Mouse (Mus musculus): Measurements from ENCODE around the gene Emid1.

Emid1 gene

DNA sequence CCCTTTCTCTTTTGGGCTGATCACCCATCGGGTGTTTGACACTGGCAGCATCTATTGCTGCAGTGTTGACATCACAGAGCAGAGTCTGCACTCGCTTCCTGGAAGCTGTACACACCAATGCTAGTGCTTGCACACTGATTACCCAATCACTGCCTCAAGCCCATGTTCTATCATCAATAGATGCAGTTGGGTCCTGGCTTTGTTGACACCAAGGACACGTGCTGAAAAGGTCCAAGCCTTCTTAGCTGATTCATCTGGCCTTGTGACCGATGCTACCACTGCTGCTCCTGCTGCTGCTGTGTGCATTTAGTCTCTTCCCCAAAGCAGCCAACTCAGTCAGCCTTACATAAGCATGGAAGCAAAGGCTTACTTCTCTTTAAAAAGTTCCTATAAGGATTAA, 36.1 kb upstream of the Emid1 start:
- H3K9me3 ChIP-seq (ENCODE audit: low read length), result no peaks in the 10 kb centered on the region
- peaks cover 2% of the 10 kb centered on the region for H3K36me3 ChIP-seq (ENCODE audit: insufficient read depth, low read length)
- H3K4me3 ChIP-seq (replicated peaks; ENCODE audit: low read length), result no peak overlapping the region
- H3K27me3 ChIP-seq (ENCODE audit: insufficient read depth, low read length), result no peaks in the 10 kb centered on the region
- peaks cover 21% of the 10 kb centered on the region for H3K4me1 ChIP-seq (replicated peaks; ENCODE audit: low read depth, low read length)
- no peak for TF ChIP-seq CTCF (conservative IDR thresholded peaks at IDR 0.05; ENCODE audit: low read length)
- TF ChIP-seq NANOG (IDR thresholded peaks at IDR 0.05; ENCODE audit: borderline replicate concordance, low read length), result no peak

DNA sequence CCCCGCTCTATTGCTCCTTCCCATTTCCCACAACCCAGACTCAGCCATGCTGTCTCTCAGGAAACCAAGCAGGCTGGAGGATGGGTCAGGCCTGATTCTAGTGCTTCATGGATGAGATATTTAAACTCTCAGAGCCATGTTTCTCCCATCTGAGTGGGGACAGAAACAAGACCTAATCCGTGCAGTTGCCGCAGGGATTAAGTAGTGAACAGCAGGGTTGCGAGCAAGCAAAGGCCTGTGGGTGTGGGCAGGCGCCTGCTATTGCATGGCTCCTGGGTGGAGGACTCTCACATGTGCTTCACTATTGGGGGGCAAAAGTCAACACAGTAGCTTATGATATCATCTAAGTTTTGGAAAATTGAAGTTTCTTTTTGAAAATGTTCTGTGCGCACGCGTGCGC, 32.8 kb upstream of the Emid1 start:
- Histone ChIP-seq H3K4me1 (replicated peaks; ENCODE audit: low read depth, low read length) (peaks cover 18% of the 10 kb centered on the region), H3K27me3 (ENCODE audit: insufficient read depth, low read length) (no peaks in the 10 kb centered on the region), H3K36me3 (ENCODE audit: insufficient read depth, low read length) (no peaks in the 10 kb centered on the region), H3K4me3 (replicated peaks; ENCODE audit: low read length) (no peak overlapping the region), H3K9me3 (ENCODE audit: low read length) (no peaks in the 10 kb centered on the region)
- TF ChIP-seq POU5F1 (IDR thresholded peaks at IDR 0.05; ENCODE audit: borderline replicate concordance, low read length) (no peak), CTCF (conservative IDR thresholded peaks at IDR 0.05; ENCODE audit: low read length) (no peak), NANOG (IDR thresholded peaks at IDR 0.05; ENCODE audit: borderline replicate concordance, low read length) (no peak)

DNA sequence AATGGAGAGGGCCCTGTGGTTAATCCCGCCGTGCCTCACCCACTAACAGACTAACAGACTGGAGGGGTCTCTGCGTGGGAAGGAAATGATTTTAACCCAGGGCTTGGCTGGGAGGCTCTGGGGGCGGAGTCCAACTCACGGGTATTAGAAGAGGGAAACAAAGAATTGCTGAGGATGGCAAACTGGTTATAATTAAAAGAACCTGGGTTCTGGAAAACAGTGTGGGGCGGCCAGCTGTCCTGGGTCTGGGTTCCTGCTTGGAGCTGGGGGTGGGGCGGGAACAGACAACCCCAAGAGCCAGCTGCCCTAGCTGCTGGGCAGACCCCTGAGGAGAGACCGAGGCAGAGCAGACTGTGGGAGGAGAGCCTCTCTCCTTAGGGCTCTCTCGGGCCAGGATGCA, 32.2 kb upstream of the Emid1 start:
- Histone ChIP-seq H3K4me1 (replicated peaks; ENCODE audit: low read depth, low read length) (peaks cover 21% of the 10 kb centered on the region), H3K27me3 (ENCODE audit: insufficient read depth, low read length) (no peaks in the 10 kb centered on the region), H3K36me3 (ENCODE audit: insufficient read depth, low read length) (no peaks in the 10 kb centered on the region), H3K4me3 (replicated peaks; ENCODE audit: low read length) (peak overlapping the region; percentile 63), H3K9me3 (ENCODE audit: low read length) (no peaks in the 10 kb centered on the region)
- TF ChIP-seq NANOG (IDR thresholded peaks at IDR 0.05; ENCODE audit: borderline replicate concordance, low read length) (no peak), POU5F1 (IDR thresholded peaks at IDR 0.05; ENCODE audit: borderline replicate concordance, low read length) (no peak), CTCF (conservative IDR thresholded peaks at IDR 0.05; ENCODE audit: low read length) (no peak)

DNA sequence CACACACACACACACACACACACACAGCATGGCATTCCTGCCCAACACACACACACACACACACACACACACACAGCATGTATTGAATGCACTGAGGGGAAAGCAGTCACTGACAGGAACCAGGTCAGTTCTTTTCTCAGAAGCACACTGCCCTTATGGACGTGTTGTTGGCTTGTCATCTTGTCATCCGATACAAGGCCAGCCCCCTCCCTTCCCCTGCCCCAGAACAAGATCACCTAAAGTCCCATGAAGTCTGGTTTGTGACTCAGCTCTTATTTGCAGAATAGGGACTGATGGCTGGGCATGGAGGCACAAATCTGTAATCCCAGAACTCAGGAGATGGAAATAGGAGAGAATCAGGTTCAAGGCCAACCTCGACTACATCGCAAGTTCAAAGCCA, 30.8 kb upstream of the Emid1 start:
- Histone ChIP-seq H3K36me3 (ENCODE audit: insufficient read depth, low read length) (no peaks in the 10 kb centered on the region), H3K4me3 (replicated peaks; ENCODE audit: low read length) (no peak overlapping the region), H3K4me1 (replicated peaks; ENCODE audit: low read depth, low read length) (peaks cover 31% of the 10 kb centered on the region), H3K27me3 (ENCODE audit: insufficient read depth, low read length) (no peaks in the 10 kb centered on the region), H3K9me3 (ENCODE audit: low read length) (no peaks in the 10 kb centered on the region)
- no peak for TF ChIP-seq CTCF (conservative IDR thresholded peaks at IDR 0.05; ENCODE audit: low read length)
- TF ChIP-seq POU5F1 (IDR thresholded peaks at IDR 0.05; ENCODE audit: borderline replicate concordance, low read length), result no peak
- TF ChIP-seq NANOG (IDR thresholded peaks at IDR 0.05; ENCODE audit: borderline replicate concordance, low read length), result no peak

DNA sequence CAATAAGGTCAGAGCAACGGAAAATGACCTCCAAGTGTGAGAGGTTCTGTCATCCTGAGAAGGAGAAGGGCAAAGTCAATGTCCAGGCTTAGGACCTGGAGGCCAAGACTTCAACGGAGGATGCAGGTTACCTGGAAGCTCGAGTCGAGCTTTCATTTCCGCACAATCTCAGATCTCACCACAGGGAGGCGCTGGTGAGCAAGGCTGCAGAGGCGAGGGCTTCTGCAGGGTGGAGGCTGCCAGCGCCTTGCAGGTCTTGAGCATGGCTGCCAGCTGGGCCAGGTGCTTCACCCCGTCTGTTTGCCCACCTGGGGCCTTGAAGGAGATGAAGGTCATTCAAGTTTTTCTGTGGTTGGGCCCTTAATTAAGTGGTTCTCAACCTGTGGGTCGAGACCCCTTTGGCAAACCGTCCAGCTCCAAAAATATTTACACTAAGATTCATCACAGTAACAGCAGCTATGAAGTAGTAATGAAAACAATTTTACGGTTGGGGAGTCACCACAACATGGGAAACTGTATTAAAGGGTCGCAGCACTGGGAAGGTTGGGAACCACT, 29.9 kb upstream of the Emid1 start:
- Histone ChIP-seq H3K4me1 (replicated peaks; ENCODE audit: low read depth, low read length) (peaks cover 34% of the 10 kb centered on the region), H3K4me3 (replicated peaks; ENCODE audit: low read length) (no peak overlapping the region), H3K36me3 (ENCODE audit: insufficient read depth, low read length) (no peaks in the 10 kb centered on the region), H3K9me3 (ENCODE audit: low read length) (no peaks in the 10 kb centered on the region), H3K27me3 (ENCODE audit: insufficient read depth, low read length) (no peaks in the 10 kb centered on the region)
- peak; percentile 93 for TF ChIP-seq CTCF (conservative IDR thresholded peaks at IDR 0.05; ENCODE audit: low read length)
- TF ChIP-seq NANOG (IDR thresholded peaks at IDR 0.05; ENCODE audit: borderline replicate concordance, low read length), result no peak
- no peak for TF ChIP-seq POU5F1 (IDR thresholded peaks at IDR 0.05; ENCODE audit: borderline replicate concordance, low read length)

DNA sequence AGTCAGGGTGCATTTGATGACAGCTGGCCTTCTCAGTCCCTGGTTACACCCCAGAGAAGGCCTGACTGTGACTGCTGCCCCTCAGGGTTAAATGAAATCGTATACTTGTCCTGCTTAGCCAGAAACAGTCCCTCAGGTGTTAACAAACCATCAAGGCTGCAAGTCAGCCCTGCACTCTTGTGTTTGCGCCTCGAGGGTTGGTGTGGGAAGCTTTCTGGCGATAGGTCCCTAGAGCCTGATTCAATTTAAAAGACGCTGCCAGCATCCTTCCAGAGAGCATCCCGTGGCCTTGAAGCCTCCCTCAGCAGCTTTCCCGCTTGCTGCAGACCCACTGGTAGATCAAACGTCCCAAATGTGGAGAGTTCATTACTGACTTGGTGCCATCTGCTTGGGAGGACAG, 27.3 kb upstream of the Emid1 start:
- Histone ChIP-seq H3K4me1 (replicated peaks; ENCODE audit: low read depth, low read length) (peaks cover 30% of the 10 kb centered on the region), H3K36me3 (ENCODE audit: insufficient read depth, low read length) (no peaks in the 10 kb centered on the region), H3K9me3 (ENCODE audit: low read length) (no peaks in the 10 kb centered on the region), H3K27me3 (ENCODE audit: insufficient read depth, low read length) (no peaks in the 10 kb centered on the region; the same call in 1 of the 2 replicates), H3K4me3 (replicated peaks; ENCODE audit: low read length) (no peak overlapping the region)
- TF ChIP-seq POU5F1 (IDR thresholded peaks at IDR 0.05; ENCODE audit: borderline replicate concordance, low read length) (no peak), CTCF (conservative IDR thresholded peaks at IDR 0.05; ENCODE audit: low read length) (no peak), NANOG (IDR thresholded peaks at IDR 0.05; ENCODE audit: borderline replicate concordance, low read length) (no peak)

DNA sequence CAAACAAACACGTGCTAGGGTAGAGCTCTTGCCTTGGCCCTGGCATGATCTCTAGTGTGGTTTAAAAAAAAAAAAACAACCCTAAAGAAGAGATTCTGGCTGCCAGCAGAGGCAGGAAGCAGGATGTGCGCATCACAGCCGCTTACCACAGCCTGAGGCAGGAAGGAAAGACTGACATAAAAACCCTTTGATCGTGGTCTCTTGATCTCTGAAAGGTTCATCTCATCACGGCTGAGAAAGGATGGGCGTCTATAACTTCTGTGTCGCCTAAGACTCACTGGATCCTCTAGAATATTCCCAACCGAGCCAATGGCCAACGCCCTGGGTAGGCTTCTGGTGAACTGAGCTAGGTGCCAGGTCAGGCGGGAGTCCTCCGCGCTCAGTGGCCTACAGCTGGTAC, 25.1 kb upstream of the Emid1 start:
- Histone ChIP-seq H3K4me3 (replicated peaks; ENCODE audit: low read length) (no peak overlapping the region), H3K27me3 (ENCODE audit: insufficient read depth, low read length) (no peaks in the 10 kb centered on the region; the same call in 1 of the 2 replicates), H3K9me3 (ENCODE audit: low read length) (no peaks in the 10 kb centered on the region), H3K36me3 (ENCODE audit: insufficient read depth, low read length) (no peaks in the 10 kb centered on the region), H3K4me1 (replicated peaks; ENCODE audit: low read depth, low read length) (peaks cover 33% of the 10 kb centered on the region)
- TF ChIP-seq NANOG (IDR thresholded peaks at IDR 0.05; ENCODE audit: borderline replicate concordance, low read length) (no peak), CTCF (conservative IDR thresholded peaks at IDR 0.05; ENCODE audit: low read length) (no peak), POU5F1 (IDR thresholded peaks at IDR 0.05; ENCODE audit: borderline replicate concordance, low read length) (no peak)

DNA sequence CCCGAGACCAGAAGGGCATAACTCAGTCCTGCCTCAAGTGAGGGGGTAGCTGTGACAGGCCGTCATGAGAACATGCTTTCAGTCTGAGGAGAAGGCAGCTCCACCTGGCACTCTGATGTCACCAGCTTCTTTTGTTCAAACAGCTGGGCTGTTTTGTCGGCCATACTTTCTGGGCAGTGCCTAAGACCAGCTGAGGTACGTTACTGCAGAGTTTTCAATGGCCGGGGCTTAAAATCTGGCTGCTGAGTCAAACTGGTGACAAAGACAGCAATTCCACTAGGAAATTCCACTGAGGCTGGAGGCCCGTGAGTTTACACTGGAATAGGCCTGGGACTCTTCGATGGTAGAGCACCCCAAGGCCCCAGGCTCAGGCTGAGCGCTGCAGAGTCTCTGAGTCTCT, 24.6 kb upstream of the Emid1 start:
- no peaks in the 10 kb centered on the region for H3K9me3 ChIP-seq (ENCODE audit: low read length)
- no peak for TF ChIP-seq NANOG (IDR thresholded peaks at IDR 0.05; ENCODE audit: borderline replicate concordance, low read length)
- TF ChIP-seq CTCF (conservative IDR thresholded peaks at IDR 0.05; ENCODE audit: low read length), result no peak
- TF ChIP-seq POU5F1 (IDR thresholded peaks at IDR 0.05; ENCODE audit: borderline replicate concordance, low read length), result no peak

DNA sequence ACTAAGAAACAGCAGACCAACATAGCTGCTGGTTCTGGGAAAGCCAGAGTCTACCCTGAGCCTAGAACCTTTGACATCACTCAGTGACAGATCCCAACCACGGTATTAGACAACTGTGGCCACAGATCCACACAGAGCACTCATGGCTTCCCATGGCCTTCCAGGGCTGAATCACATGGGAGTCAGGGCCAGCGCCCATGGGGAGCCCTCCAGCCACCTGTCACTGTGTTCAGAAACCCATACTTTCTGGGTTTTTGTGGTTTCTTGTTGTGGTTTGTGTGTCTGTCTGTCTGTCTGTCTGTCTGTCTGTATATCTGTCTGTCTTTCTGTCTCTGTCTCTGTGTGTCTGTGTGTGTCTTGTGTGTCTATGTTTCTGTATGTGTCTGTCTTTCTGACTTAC, 23.8 kb upstream of the Emid1 start:
- H3K4me1 ChIP-seq (replicated peaks; ENCODE audit: low read depth, low read length), result peaks cover 35% of the 10 kb centered on the region
- H3K9me3 ChIP-seq (ENCODE audit: low read length), result no peaks in the 10 kb centered on the region
- H3K36me3 ChIP-seq (ENCODE audit: insufficient read depth, low read length), result no peaks in the 10 kb centered on the region
- no peaks in the 10 kb centered on the region; the same call in 1 of the 2 replicates for H3K27me3 ChIP-seq (ENCODE audit: insufficient read depth, low read length)
- H3K4me3 ChIP-seq (replicated peaks; ENCODE audit: low read length), result no peak overlapping the region
- TF ChIP-seq NANOG (IDR thresholded peaks at IDR 0.05; ENCODE audit: borderline replicate concordance, low read length) (no peak), CTCF (conservative IDR thresholded peaks at IDR 0.05; ENCODE audit: low read length) (no peak), POU5F1 (IDR thresholded peaks at IDR 0.05; ENCODE audit: borderline replicate concordance, low read length) (no peak)

More for the DNA sequence above, 24.6 kb upstream of the Emid1 start:
- Histone ChIP-seq H3K4me1 (replicated peaks; ENCODE audit: low read depth, low read length) (peaks cover 34% of the 10 kb centered on the region), H3K27me3 (ENCODE audit: insufficient read depth, low read length) (no peaks in the 10 kb centered on the region; the same call in 1 of the 2 replicates), H3K4me3 (replicated peaks; ENCODE audit: low read length) (no peak overlapping the region), H3K36me3 (ENCODE audit: insufficient read depth, low read length) (no peaks in the 10 kb centered on the region)
